13 mouse cellular contexts compared by ENCODE assay signal in the genomic region with DNA sequence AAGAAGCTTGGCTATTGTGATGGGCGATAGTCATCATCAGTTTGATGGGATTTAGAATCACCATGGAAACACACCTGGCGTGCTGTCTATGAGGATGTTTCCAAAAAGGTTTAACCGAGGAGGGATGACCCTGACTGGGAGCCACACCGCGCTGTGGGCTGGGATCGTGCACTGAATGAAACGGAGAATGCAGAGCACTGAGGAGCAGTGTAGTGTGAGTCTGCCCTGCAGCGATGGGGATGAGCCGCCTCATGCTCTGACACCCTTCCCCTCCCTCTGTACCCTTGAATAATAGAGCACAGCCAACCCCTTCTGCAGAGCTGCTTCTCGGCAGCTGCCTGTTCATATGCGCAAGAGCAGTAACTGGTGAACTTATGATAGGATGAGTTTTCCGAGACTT.
DNase-seq lines count a peak whose midpoint lies in the region; ATAC-seq lines count a peak whose summit lies in the region.
"Had no signal": no experiment of that assay in that cellular context is flagged by ENCODE, and none has a peak within 500 bp of the region (broad histone marks: within the 10 kb centered on the region; RNA-seq: fewer than 3 reads in every experiment).

No protein-coding gene starts in this region.

- no peak overlapping the region for H3K4me2 ChIP-seq in embryonic facial prominence, embryonic 11.5 days (ENCODE audit: low read depth, low read length)
- H3K4me2 ChIP-seq in hindbrain, embryonic 14.5 days (replicated peaks) = peak overlapping the region; percentile 25; the same call in 1 of the 2 replicates
- peak overlapping the region; percentile 14; the same call in 1 of the 2 replicates for H3K4me2 ChIP-seq in neural tube, embryonic 12.5 days (replicated peaks)
- H3K4me2 ChIP-seq: embryonic facial prominence, embryonic 15.5 days; heart, embryonic 13.5 days; lung, embryonic 14.5 days had no signal

- H3K36me3 ChIP-seq in embryonic facial prominence, embryonic 11.5 days (replicated peaks; ENCODE audit: control insufficient read depth, insufficient read depth, low read depth, low read length) = no peaks in the 10 kb centered on the region
- peaks cover 12% of the 10 kb centered on the region; the same call in 1 of the 2 replicates for H3K36me3 ChIP-seq in embryonic facial prominence, embryonic 10.5 days (replicated peaks)
- H3K36me3 ChIP-seq in forebrain, embryonic 10.5 days (replicated peaks) = peaks cover 16% of the 10 kb centered on the region
- H3K36me3 ChIP-seq in hindbrain, embryonic 14.5 days (replicated peaks; ENCODE audit: control insufficient read depth, insufficient read depth) = no peaks in the 10 kb centered on the region
- H3K36me3 ChIP-seq in neural tube, embryonic 12.5 days = no peaks in the 10 kb centered on the region
- 0 out of 2 replicates have a peak, but pooled peaks cover 2% of the 10 kb centered on the region for H3K36me3 ChIP-seq in limb, embryonic 10.5 days
- H3K36me3 ChIP-seq: embryonic facial prominence, embryonic 15.5 days; heart, embryonic 13.5 days had no signal

- peak; percentile 34 for DNase-seq in embryonic facial prominence, embryonic 11.5 days (ENCODE audit: low spot score)
- DNase-seq in embryonic facial prominence, embryonic 10.5 days (ENCODE audit: low spot score) = no peak
- DNase-seq in forebrain, embryonic 10.5 days (ENCODE audit: extremely low spot score, low spot score) = no peak
- no peak for DNase-seq in hindbrain, embryonic 14.5 days (ENCODE audit: low spot score)
- DNase-seq in spleen, postnatal 36 days (ENCODE audit: low spot score in 2 of 2) = no peak
- DNase-seq in testis, postnatal 14 days (ENCODE audit: low spot score) = no peak
- DNase-seq in limb, embryonic 10.5 days (ENCODE audit: low spot score) = no peak
- DNase-seq: cerebellum, adult 18-20 months; lung, embryonic 14.5 days had no signal

- no peak overlapping the region for H3K9ac ChIP-seq in embryonic facial prominence, embryonic 11.5 days (replicated peaks; ENCODE audit: low read length)
- no peak overlapping the region for H3K9ac ChIP-seq in hindbrain, embryonic 14.5 days
- no peak overlapping the region for H3K9ac ChIP-seq in neural tube, embryonic 12.5 days
- H3K9ac ChIP-seq: embryonic facial prominence, embryonic 15.5 days; heart, embryonic 13.5 days; lung, embryonic 14.5 days had no signal

- H3K27ac ChIP-seq in embryonic facial prominence, embryonic 11.5 days (replicated peaks; ENCODE audit: low read depth, low read length) = no peak overlapping the region
- no peak overlapping the region for H3K27ac ChIP-seq in embryonic facial prominence, embryonic 10.5 days (replicated peaks)
- H3K27ac ChIP-seq in forebrain, embryonic 10.5 days = peak overlapping the region; percentile 51; the same call in 1 of the 2 replicates
- H3K27ac ChIP-seq in hindbrain, embryonic 14.5 days = peak overlapping the region; percentile 24; the same call in 1 of the 2 replicates
- H3K27ac ChIP-seq in neural tube, embryonic 12.5 days = no peak overlapping the region
- H3K27ac ChIP-seq in limb, embryonic 10.5 days = no peak overlapping the region
- H3K27ac ChIP-seq: embryonic facial prominence, embryonic 15.5 days; heart, embryonic 13.5 days had no signal

- H3K4me1 ChIP-seq in embryonic facial prominence, embryonic 11.5 days (ENCODE audit: control insufficient read depth, insufficient read depth, low read length) = no peaks in the 10 kb centered on the region
- peaks cover 33% of the 10 kb centered on the region for H3K4me1 ChIP-seq in embryonic facial prominence, embryonic 10.5 days
- H3K4me1 ChIP-seq in forebrain, embryonic 10.5 days = peaks cover 45% of the 10 kb centered on the region
- peaks cover 11% of the 10 kb centered on the region for H3K4me1 ChIP-seq in hindbrain, embryonic 14.5 days (replicated peaks; ENCODE audit: control insufficient read depth, insufficient read depth, low read length)
- peaks cover 11% of the 10 kb centered on the region for H3K4me1 ChIP-seq in neural tube, embryonic 12.5 days
- H3K4me1 ChIP-seq in limb, embryonic 10.5 days = no peaks in the 10 kb centered on the region
- H3K4me1 ChIP-seq: heart, embryonic 13.5 days had no signal

- 30% methylated on average over 12 of the region's 12 CpGs for WGBS in embryonic facial prominence, embryonic 11.5 days
- WGBS in embryonic facial prominence, embryonic 10.5 days = 30% methylated on average over 12 of the region's 12 CpGs
- WGBS in forebrain, embryonic 10.5 days = 23% methylated on average over 12 of the region's 12 CpGs
- WGBS in hindbrain, embryonic 14.5 days = 17% methylated on average over 12 of the region's 12 CpGs
- WGBS in neural tube, embryonic 12.5 days = 28% methylated on average over 12 of the region's 12 CpGs
- 65% methylated on average over 12 of the region's 12 CpGs for WGBS in limb, embryonic 10.5 days

- no peak; the same call in 1 of the 2 replicates for ATAC-seq in embryonic facial prominence, embryonic 11.5 days (replicated peaks; ENCODE audit: insufficient number of reproducible peaks, low FRiP score, low TSS enrichment, low read depth)
- peak; percentile 73 for ATAC-seq in hindbrain, embryonic 14.5 days (ENCODE audit: low FRiP score)
- peak; percentile 87 for ATAC-seq in neural tube, embryonic 12.5 days (ENCODE audit: low FRiP score, low read depth)
- ATAC-seq: inflammation-experienced regulatory T-cells, adult 6 months had no signal

- no peak overlapping the region for H3K4me3 ChIP-seq in embryonic facial prominence, embryonic 11.5 days (ENCODE audit: low read depth, low read length)
- no peak overlapping the region for H3K4me3 ChIP-seq in embryonic facial prominence, embryonic 10.5 days
- no peak overlapping the region for H3K4me3 ChIP-seq in forebrain, embryonic 10.5 days
- H3K4me3 ChIP-seq in hindbrain, embryonic 14.5 days (replicated peaks; ENCODE audit: low read length) = no peak overlapping the region
- no peak overlapping the region for H3K4me3 ChIP-seq in neural tube, embryonic 12.5 days
- no peak overlapping the region for H3K4me3 ChIP-seq in limb, embryonic 10.5 days
- H3K4me3 ChIP-seq: embryonic facial prominence, embryonic 15.5 days; heart, embryonic 13.5 days had no signal

- H3K27me3 ChIP-seq in embryonic facial prominence, embryonic 11.5 days (ENCODE audit: control insufficient read depth, insufficient read depth, low read length) = no peaks in the 10 kb centered on the region
- no peaks in the 10 kb centered on the region for H3K27me3 ChIP-seq in embryonic facial prominence, embryonic 10.5 days (replicated peaks; ENCODE audit: low read depth, poor library complexity, severe bottlenecking)
- no peaks in the 10 kb centered on the region for H3K27me3 ChIP-seq in forebrain, embryonic 10.5 days (ENCODE audit: poor library complexity, severe bottlenecking)
- no peaks in the 10 kb centered on the region for H3K27me3 ChIP-seq in hindbrain, embryonic 14.5 days (ENCODE audit: control insufficient read depth, insufficient read depth, low read length)
- no peaks in the 10 kb centered on the region for H3K27me3 ChIP-seq in neural tube, embryonic 12.5 days (replicated peaks)
- no peaks in the 10 kb centered on the region for H3K27me3 ChIP-seq in limb, embryonic 10.5 days (ENCODE audit: low read depth, poor library complexity, severe bottlenecking)
- H3K27me3 ChIP-seq: embryonic facial prominence, embryonic 15.5 days; heart, embryonic 13.5 days had no signal

- H3K9me3 ChIP-seq in embryonic facial prominence, embryonic 11.5 days (replicated peaks; ENCODE audit: control insufficient read depth, low read length) = no peaks in the 10 kb centered on the region
- H3K9me3 ChIP-seq in embryonic facial prominence, embryonic 10.5 days = no peaks in the 10 kb centered on the region
- no peaks in the 10 kb centered on the region for H3K9me3 ChIP-seq in forebrain, embryonic 10.5 days
- H3K9me3 ChIP-seq in hindbrain, embryonic 14.5 days (ENCODE audit: control insufficient read depth, low read length) = no peaks in the 10 kb centered on the region
- H3K9me3 ChIP-seq in neural tube, embryonic 12.5 days = no peaks in the 10 kb centered on the region
- H3K9me3 ChIP-seq in limb, embryonic 10.5 days (replicated peaks) = no peaks in the 10 kb centered on the region
- H3K9me3 ChIP-seq: embryonic facial prominence, embryonic 15.5 days; heart, embryonic 13.5 days had no signal

Comparison
In these comparisons a context has a peak if more than half of its experiments do, and no peak if none do; other contexts are left out.
1. H3K27ac ChIP-seq: peak in forebrain, embryonic 10.5 days (single experiment) and hindbrain, embryonic 14.5 days (single experiment); none in embryonic facial prominence, embryonic 11.5 days (single experiment), embryonic facial prominence, embryonic 10.5 days (single experiment), neural tube, embryonic 12.5 days (single experiment) and limb, embryonic 10.5 days (single experiment).